Mouse (Mus musculus) thymus, adult 18-20 months (tissue): ENCODE results near the gene Slc16a12.
"Not testable (repeated sequence)": the region's sequence is repeated elsewhere in the genome, so short reads cannot be mapped to it uniquely, and the experiment has no call there.

Experiments used
- DNase-seq, 2 experiments: peaks; one replicate each; pipeline ENCODE4 v3.0.0; 2022; ENCODE audit warnings: mixed read lengths in 2 of 2

Slc16a12 gene

DNA sequence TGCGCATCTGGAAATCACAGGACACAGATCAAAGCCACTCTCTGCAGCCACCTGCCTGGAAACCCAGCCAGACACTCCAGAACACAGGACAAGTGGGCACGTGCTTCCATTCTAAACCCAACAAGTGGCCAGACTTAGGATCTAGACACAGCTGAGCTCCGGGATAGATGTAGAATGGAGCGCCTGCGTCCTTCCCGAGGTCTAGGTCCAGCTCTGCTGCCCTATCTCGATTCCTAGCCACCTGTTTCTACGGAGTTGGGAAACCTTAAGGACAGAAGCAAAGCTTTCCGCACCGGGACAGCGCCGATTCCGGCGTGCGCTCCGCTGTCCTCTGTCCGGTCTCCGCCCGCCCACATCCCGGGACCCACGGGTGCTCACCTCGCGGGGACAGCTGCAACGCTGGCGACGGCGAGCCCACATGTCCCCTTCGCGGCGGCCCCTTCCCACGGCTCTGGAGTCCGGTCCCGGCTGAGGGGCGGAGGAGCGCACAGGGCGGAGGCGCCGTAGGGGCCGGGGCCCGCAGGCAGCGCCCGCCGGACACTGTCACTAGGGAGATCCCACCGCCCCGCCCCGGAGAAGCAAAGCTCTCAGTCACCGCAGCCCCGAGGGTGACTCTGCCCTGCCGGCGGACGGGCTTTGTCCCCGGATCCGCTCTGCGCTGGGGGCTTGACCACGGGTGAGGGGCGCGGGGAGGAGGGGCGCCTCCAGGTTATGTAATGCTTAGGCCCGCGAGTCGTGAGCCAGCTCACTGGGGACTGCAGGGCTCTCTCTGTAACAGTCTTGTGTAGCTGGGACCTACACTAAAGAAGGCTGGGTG, at the start of gene Slc16a12:
Slc16a12 (minus strand) TSS at position 602 of the 817 bp plus-strand sequence.
- DNase-seq: no peak

GRCm38 (mm10) chr19:34796396-34796795, 49.3 kb upstream of the Slc16a12 start:
- no peak for DNase-seq

GRCm38 (mm10) chr19:34782491-34782890, 35.4 kb upstream of the Slc16a12 start:
- DNase-seq: no peak

DNA sequence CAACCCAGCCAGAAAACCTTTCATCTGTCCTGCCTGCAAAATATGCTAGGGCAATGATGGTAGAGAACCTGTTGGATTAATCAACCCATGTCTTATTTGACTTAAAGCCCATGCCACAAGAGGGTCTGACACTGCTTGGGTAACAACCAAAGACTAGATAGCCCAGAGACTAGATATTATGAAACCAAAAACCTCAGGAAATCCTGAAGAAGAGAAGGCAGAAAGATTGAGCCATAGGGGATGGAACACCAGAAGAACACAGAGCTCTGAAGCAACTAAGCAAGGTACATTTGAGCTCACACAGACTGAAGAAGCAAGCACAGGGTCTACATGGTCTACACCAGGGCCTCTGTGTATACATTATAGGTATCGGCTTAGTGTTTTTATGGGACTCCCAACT, 31.9 kb upstream of the Slc16a12 start:
- no peak for DNase-seq

- DNase-seq: no peak
Observed at GRCm38 (mm10) chr19:34778098-34778497, 31.0 kb upstream of the Slc16a12 start.

DNA sequence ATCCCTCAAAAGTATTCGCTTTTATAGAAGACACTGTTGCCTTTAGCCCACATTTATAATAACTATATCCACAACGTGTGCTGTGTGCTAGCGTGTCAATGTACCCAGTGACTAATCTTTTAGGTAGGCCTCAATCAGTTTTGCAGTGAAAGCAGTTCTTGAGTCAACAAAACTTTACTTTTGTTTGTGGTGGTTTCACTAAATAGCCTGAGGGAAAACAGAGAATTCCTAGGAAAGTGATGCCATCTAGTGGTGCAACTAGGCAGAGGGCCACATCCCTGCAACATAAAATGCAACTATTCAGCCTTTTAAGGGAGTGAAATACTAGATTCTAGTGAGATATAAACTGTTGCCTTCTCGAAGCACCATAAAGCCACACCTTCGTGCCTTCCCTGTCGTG, 25.7 kb upstream of the Slc16a12 start:
- no peak for DNase-seq

DNA sequence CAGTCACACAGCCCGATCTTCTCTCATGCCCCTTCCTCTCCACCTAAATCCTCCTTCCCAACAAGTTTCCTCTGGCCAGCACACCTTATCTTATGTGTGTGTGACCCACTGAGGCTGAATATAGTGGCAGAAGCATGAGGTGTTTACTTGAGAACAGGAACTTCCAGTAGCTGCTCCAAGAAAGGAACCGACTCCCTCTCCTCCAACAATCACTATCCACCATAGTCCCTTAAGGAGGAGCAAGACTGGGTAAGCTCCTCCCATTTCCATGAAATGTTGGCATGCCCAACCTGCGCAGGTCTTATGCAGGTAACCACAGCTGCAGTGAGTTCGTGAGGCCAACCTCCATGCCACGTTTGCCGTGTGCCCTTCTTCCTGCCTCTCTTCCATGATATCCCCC, 23.7 kb upstream of the Slc16a12 start:
- DNase-seq: no peak

GRCm38 (mm10) chr19:34758754-34759153, 11.7 kb upstream of the Slc16a12 start:
- no peak for DNase-seq

DNA sequence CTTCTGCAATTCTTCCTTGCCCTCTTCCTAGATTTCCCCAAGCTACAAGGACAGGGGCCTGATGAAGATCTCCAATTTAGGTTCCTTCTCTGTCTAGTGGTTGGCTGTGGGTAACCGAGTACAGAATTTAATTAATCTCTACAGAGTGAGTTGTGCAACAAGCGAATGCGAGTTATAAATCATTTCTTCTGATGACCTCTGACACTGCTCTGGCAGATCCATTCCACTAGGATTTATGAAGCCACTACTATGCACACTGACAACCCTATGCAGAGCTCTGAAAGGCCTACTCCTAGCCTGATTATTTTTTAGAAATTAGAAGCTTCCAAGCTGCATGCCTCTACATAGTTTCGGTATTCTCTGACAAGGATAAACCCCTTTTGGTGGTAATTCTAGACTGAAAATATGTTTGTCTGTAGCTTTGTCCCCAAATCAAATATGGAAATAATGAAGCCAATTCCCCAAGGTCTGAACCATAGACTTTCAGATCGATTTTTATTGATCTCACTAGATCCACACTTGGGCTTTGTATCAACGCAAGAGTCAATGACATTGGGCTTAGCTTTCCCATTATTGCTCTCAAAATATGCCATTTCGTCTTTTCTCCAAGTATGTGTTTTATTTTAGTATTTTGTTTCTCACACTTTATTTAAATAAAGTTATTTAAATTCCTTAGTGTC, 9.6 kb upstream of the Slc16a12 start:
- DNase-seq: no peak

DNA sequence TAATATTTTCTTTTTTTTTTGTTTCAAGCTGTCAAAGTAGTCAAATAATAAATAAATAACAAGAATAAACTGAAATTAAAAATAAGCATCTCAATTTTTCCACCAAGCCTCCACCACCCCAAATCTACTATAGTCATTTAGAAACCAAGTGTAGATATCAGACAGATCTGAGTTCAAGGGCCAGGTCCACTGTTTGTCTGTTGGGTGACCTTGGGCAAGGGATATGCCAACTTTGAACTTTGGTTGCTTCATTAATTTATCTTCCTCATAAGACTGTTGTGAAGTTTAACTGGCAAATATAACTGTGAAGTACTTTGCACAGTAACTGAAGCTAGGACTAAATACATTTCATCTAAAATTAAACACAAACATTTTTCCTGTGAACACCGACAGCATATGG, 8.6 kb upstream of the Slc16a12 start:
- DNase-seq: no peak

- DNase-seq: no peak
Observed at GRCm38 (mm10) chr19:34753243-34753642, 6.2 kb upstream of the Slc16a12 start.

GRCm38 (mm10) chr19:34752391-34753092, 5.5 kb upstream of the Slc16a12 start:
- DNase-seq: no peak

GRCm38 (mm10) chr19:34751150-34751549, 4.1 kb upstream of the Slc16a12 start:
- DNase-seq: no peak

- DNase-seq: no peak
Observed at GRCm38 (mm10) chr19:34748992-34749391, 1.9 kb upstream of the Slc16a12 start.

DNA sequence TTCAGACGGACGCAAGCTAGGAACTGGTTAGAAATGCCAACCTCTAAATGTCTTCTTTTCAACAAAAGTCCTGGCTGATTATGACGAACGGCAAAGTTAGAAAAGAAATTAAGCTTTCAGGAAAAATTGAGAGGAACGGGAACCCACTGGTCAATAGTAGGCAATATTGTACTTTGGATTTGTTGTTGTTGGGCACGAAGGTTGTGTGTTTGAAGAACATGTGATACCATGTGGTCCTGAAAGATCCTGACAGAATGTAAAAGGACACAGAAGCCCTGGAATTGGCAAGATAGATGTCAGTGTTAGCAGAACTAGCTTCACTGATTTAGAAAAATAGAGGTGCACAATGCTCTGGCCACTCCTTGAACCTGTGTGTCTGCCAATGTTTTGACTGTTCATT, 880 bp upstream of the Slc16a12 start:
- not testable (repeated sequence) for DNase-seq

- no peak for DNase-seq
Observed at GRCm38 (mm10) chr19:34746201-34746600, 888 bp downstream of the Slc16a12 start.

DNA sequence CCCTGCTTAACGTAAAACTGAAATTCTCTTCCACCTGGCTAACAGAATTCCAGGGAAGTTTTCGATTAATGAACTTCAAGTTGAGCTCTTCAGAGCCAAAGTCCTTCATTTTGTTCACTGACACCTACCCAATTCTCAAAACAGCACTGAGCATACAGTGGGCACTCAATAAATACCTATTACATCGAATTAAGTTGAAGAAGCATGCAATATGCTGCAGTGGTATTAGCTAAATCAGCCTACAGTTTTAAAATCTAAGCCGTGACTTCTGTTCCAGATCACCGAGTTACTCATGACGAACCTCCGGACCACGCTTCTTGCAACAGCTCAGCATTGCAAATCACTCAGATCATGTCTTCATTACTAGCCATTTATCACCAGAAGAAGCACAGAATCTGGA, 2.1 kb downstream of the Slc16a12 start:
- DNase-seq: no peak

- DNase-seq: no peak
Observed at GRCm38 (mm10) chr19:34737916-34738315, 9.2 kb downstream of the Slc16a12 start.

DNA sequence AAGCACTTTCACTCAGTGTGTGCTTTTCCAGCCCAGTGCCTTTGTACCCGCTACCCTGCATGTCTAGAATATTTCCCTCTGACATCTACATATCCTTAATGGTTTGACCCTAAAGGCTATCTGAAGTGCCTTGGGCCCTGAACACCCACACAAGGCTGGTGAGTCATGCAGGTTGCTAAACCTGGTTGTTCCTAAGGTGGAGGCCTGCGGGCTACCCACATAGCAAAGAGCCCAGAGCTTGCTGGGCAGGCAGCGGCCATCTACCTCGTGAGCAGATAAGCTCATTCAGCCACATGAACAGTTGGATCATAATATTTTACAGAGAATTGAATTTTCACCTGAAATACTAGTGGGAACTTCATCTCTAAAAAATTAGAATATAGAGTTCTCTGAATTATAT, 11.2 kb downstream of the Slc16a12 start:
- DNase-seq: no peak

DNA sequence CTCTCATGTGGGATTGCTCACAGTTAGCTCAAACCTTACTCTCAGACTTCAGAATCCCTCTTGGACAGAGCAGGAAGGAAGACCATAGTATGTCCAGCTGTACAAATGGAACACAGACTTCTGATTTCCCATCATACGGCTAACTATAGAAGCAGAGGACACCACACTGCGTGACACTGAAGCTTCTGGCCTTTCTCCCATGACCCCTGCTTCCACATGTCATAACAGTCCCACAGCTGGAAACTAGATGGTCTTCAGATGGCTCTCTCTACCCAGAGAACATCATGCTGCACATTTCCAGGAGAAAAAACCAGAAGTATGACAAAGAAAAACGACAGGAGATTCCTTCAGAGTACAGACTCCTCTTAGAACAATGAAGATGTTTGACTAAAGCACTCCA, 14.1 kb downstream of the Slc16a12 start:
- no peak for DNase-seq

GRCm38 (mm10) chr19:34731356-34731755, 15.7 kb downstream of the Slc16a12 start:
- DNase-seq: no peak

- no peak for DNase-seq
Observed at GRCm38 (mm10) chr19:34730584-34730983, 16.5 kb downstream of the Slc16a12 start.

- DNase-seq: no peak
Observed at GRCm38 (mm10) chr19:34729505-34729904, 17.6 kb downstream of the Slc16a12 start.
